ENCODE assay signal across 24 mouse cellular contexts in genomic region chr5:12892333-12892732, GRCm38 (mm10).
A peak's percentile ranks its signal among the peaks of the same experiment; 100 is the strongest.
DNase-seq lines count a peak whose midpoint lies in the region; ATAC-seq and TF ChIP-seq lines count a peak whose summit lies in the region.
"Had no signal": no experiment of that assay in that cellular context is flagged by ENCODE, and none has a peak within 500 bp of the region (broad histone marks: within the 10 kb centered on the region; RNA-seq: fewer than 3 reads in every experiment).

No protein-coding gene starts in this region.

- H3K4me2 ChIP-seq in kidney, postnatal 0 days (ENCODE audit: low read length) = no peak overlapping the region
- no peak overlapping the region for H3K4me2 ChIP-seq in kidney, embryonic 14.5 days (replicated peaks; ENCODE audit: low read depth, low read length)
- H3K4me2 ChIP-seq: embryonic facial prominence, embryonic 13.5 days; forebrain, embryonic 12.5 days; heart, embryonic 11.5 days; heart, embryonic 15.5 days; hindbrain, embryonic 15.5 days had no signal

- H3K9me3 ChIP-seq in kidney, postnatal 0 days (replicated peaks; ENCODE audit: low read length) = no peaks in the 10 kb centered on the region
- no peaks in the 10 kb centered on the region for H3K9me3 ChIP-seq in kidney, embryonic 14.5 days (ENCODE audit: control insufficient read depth, low read length)
- H3K9me3 ChIP-seq: embryonic facial prominence, embryonic 13.5 days; forebrain, embryonic 12.5 days; G1E; heart, embryonic 15.5 days; hindbrain, embryonic 15.5 days had no signal

- H3K27me3 ChIP-seq in kidney, postnatal 0 days (ENCODE audit: insufficient read depth, low read length) = no peaks in the 10 kb centered on the region
- no peaks in the 10 kb centered on the region for H3K27me3 ChIP-seq in kidney, embryonic 14.5 days (ENCODE audit: control insufficient read depth, insufficient read depth, low read length)
- H3K27me3 ChIP-seq in Patski = no peaks in the 10 kb centered on the region
- H3K27me3 ChIP-seq: embryonic facial prominence, embryonic 13.5 days; forebrain, embryonic 12.5 days; heart, embryonic 15.5 days; hindbrain, embryonic 15.5 days had no signal

- no peaks in the 10 kb centered on the region for H3K36me3 ChIP-seq in kidney, postnatal 0 days (ENCODE audit: insufficient read depth, low read length)
- H3K36me3 ChIP-seq in kidney, embryonic 14.5 days (ENCODE audit: control insufficient read depth, insufficient read depth, low read length) = no peaks in the 10 kb centered on the region
- H3K36me3 ChIP-seq: embryonic facial prominence, embryonic 13.5 days; forebrain, embryonic 12.5 days; G1E; heart, embryonic 15.5 days; hindbrain, embryonic 15.5 days had no signal

- H3K4me1 ChIP-seq in kidney, postnatal 0 days (replicated peaks; ENCODE audit: insufficient read depth, low read length) = no peaks in the 10 kb centered on the region
- H3K4me1 ChIP-seq in kidney, embryonic 14.5 days (ENCODE audit: control insufficient read depth, insufficient read depth, low read length) = no peaks in the 10 kb centered on the region
- H3K4me1 ChIP-seq: embryonic facial prominence, embryonic 13.5 days; forebrain, embryonic 12.5 days; heart, embryonic 15.5 days; hindbrain, embryonic 15.5 days had no signal

- no peak for DNase-seq in kidney, postnatal 0 days (ENCODE audit: low spot score)
- peak; percentile 2 for DNase-seq in left cerebral cortex, postnatal 4 days
- DNase-seq in left cerebral cortex, postnatal 14 days (ENCODE audit: low spot score in 2 of 2) = no peak
- peak; percentile 19 for DNase-seq in Patski (ENCODE audit: low read depth, low spot score)
- no peak for DNase-seq in urinary bladder, postnatal 36 days (ENCODE audit: low spot score in 2 of 2)
- no peak for DNase-seq in heart, postnatal 25 days (ENCODE audit: low spot score)
- DNase-seq: adrenal gland, adult 2 months; adrenal gland, postnatal 36 days; B cell, adult 2 months; cerebellum, adult 11 months; cerebellum, adult 8-10 months; cerebellum, postnatal 36 days; gastrocnemius, postnatal 10 days; heart, adult 2 months; heart, postnatal 36 days had no signal

- ATAC-seq in kidney, postnatal 0 days (replicated peaks; ENCODE audit: low FRiP score, low read depth) = 0 out of 2 replicates have a peak, but pooled peaks have one; percentile 25
- ATAC-seq in kidney, embryonic 14.5 days (ENCODE audit: low FRiP score, low TSS enrichment) = no peak
- ATAC-seq in Patski = peak; percentile 57
- ATAC-seq: CD4-positive, CD25-positive, alpha-beta regulatory T cell, adult 4 months; forebrain, embryonic 16.5 days had no signal

- H3K27ac ChIP-seq in kidney, postnatal 0 days = no peak overlapping the region
- H3K27ac ChIP-seq in kidney, embryonic 14.5 days (ENCODE audit: low read depth, low read length) = no peak overlapping the region
- H3K27ac ChIP-seq: embryonic facial prominence, embryonic 13.5 days; forebrain, embryonic 12.5 days; heart, adult 2 months; heart, embryonic 15.5 days; hindbrain, embryonic 15.5 days had no signal

- POLR2A ChIA-PET in Patski (lab: Charles Lee) = no interaction called here

- CTCF ChIA-PET in Patski (lab: Charles Lee) = no interaction called here

- intact Hi-C loops in left cerebral cortex, postnatal 4 days (cut with DNase I) = no loop called here
- intact Hi-C loops in left cerebral cortex, postnatal 14 days (cut with DNase I) = no loop called here
- intact Hi-C loops in heart, postnatal 25 days (cut with DNase I) = no loop called here

- H3K9ac ChIP-seq in kidney, postnatal 0 days (ENCODE audit: low read depth, low read length) = no peak overlapping the region
- no peak overlapping the region for H3K9ac ChIP-seq in kidney, embryonic 14.5 days (ENCODE audit: low read depth, low read length)
- H3K9ac ChIP-seq: embryonic facial prominence, embryonic 13.5 days; forebrain, embryonic 12.5 days; heart, embryonic 15.5 days; hindbrain, embryonic 15.5 days had no signal

- no peak for TF ChIP-seq CTCF in kidney, postnatal 0 days (IDR thresholded peaks at IDR 0.05; ENCODE audit: low read depth)
- no peak for TF ChIP-seq CTCF in Patski (IDR thresholded peaks at IDR 0.05)

- H3K4me3 ChIP-seq in kidney, postnatal 0 days (replicated peaks; ENCODE audit: low read depth, low read length) = no peak overlapping the region
- no peak overlapping the region for H3K4me3 ChIP-seq in kidney, embryonic 14.5 days (ENCODE audit: low read length)
- H3K4me3 ChIP-seq: embryonic facial prominence, embryonic 13.5 days; forebrain, embryonic 12.5 days; heart, adult 2 months; heart, embryonic 15.5 days; hindbrain, embryonic 15.5 days had no signal

- in situ Hi-C loops in Patski (cut with MboI; ENCODE audit: low pct_unique_long_range_greater_than_20kb) = no loop called here

Comparison
In these comparisons a context has a peak if more than half of its experiments do, and no peak if none do; other contexts are left out.
1. DNase-seq: peak in left cerebral cortex, postnatal 4 days (single experiment) and Patski (single experiment); none in kidney, postnatal 0 days (single experiment), left cerebral cortex, postnatal 14 days (0 of 2), urinary bladder, postnatal 36 days (0 of 2) and heart, postnatal 25 days (single experiment).